Mouse (Mus musculus) right cerebral cortex, adult 18-20 months (tissue): ENCODE results near the gene Th.

Experiments used
- DNase-seq: peaks from one replicate; pipeline ENCODE4 v3.0.0; 2022; ENCODE audit warnings: mixed read lengths

The Th gene

DNA sequence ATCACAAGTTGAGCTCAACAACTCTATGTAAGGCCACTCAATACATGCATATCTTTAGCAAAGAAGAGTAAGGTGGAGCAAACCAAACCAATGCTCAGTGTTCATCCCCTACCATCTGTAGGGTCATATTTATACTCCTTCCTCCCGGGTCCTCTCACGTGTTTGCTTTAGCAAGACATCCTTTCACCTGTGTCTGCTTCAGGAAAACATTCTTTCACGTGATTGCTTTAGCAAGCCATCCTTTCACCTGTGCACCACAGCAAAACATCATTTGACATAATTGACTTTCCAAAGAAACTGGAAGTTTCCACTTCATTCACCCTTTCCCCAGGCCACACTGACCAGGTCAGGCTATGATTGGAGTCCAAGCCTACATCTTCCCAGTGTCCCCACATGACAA, at the start of gene Th:
TSS of gene Th (minus strand) at position 101 of the 400 bp plus-strand sequence.
- DNase-seq = no peak

DNA sequence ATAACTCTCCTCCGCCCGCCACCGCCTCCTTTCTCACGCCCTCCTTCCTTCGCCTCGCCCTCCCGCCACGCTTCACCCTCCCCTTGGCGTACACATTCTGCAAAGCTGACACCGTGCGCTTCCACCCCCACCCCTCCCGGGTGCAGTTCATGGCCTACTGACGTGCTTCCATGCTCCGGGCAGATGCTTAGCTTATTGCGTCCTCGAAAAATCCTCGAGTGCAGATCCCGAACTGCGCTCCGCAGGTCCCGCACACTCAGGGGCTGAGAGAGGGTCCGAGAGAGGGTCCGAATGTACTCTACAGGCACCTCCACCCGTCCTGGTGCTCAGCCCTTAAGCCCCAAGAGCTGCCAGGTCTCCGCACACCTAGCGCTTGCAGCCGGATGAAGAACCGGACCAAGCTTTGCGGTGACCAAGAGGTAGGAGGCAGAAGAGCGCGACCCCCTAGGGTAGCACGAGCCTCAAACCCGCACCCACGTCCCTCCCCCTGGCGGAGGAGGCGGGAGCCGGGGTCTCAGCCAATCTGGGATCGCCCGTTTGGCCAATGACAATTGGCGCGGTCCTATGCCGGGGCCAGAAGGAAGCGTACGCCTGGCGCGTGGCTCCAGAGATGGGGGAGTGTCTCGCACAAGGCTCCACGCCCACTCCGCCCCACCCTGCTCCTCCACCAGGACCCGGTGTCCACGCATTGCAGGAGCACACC, 38.0 kb upstream of the Th start, which contains the start of gene Ascl2:
TSS of gene Ascl2 (minus strand) at position 456 of the 703 bp plus-strand sequence.
- peak; percentile 2 for DNase-seq

DNA sequence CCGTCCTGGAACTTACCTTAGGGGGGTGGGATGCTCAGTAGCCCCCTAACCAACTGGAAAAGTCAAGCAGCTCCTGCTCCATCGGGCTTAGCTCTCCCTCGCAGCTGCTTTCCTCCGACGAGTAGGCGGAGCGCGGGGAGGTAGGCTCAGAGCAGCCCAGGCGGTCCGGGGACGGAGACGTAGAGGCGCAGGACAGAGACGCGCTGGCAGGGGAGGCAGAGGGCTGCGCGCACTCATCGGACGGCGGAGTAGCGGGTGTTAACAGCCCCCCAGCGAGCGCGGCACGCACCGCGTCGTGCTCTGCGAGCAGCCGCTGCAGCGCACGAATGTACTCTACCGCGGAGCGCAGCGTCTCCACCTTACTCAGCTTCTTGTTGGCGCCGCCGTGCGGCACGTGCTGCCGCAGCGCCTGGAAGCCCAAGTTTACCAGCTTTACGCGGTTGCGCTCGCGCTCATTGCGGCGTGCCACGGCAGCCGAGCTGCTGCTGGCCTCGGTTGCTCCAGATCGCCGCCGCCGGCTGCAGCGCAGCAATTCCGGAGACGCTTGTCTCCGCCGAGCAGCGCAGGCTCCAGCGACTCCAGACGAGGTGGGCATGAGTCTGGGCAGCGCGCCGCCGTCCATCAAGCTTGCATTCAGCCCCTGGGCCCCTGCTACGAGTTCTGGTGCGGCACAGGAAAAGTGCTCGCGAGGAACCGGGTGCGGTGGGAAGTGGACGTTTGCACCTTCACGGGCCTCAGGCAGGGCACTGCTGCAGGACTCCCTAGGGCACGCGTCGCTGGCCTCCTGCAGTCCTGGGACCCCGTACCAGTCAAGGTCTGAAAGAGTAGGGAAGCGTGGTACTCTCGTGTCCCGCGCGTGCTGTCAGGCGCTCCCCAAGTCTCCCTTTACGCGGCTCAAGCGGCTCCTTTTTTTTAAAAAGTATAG, 37.2 kb upstream of the Th start:
- peak; percentile 69 for DNase-seq

DNA sequence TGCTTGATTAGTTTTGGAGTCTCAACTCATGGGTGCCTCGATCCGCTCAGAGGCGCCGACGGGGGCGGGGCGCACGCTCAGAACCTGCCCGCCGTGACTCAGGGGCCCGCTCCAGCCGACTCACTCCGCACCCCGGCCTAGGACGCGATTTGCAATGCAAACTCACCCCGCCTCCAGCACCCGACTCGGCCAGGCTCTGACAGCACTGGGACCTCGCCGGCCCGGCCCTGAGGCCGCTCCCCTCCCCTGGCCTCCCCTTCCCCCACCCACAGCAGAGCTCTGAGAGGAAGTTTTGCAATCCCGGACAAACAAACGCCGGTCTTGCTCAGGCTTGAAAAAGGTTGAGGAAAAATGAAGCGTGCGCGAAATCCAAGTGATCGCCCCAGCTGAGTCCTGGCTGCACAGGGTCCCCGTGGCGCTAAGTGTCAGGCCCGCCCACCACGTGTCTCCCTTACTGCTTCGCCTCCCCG, 36.5 kb upstream of the Th start:
- peak; percentile 20 for DNase-seq

DNA sequence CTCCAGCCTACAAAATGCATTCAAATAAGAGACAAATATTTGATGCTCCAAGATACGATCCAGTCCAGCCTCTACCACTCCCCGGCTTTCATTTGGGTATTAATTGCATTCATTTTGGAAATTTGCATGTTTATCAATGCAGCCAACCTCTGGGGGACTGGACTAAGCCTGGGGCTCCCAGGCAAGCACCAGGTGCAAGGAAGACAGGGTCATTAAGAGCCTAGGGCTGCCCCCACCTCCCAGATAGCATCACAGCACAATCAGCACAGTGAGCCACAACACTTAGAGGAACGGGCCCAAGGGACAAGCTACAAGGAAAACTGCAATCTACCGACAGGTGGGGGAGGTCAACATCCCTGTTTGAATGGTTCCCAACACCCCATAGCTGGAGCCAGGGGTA, 28.8 kb upstream of the Th start:
- no peak for DNase-seq

DNA sequence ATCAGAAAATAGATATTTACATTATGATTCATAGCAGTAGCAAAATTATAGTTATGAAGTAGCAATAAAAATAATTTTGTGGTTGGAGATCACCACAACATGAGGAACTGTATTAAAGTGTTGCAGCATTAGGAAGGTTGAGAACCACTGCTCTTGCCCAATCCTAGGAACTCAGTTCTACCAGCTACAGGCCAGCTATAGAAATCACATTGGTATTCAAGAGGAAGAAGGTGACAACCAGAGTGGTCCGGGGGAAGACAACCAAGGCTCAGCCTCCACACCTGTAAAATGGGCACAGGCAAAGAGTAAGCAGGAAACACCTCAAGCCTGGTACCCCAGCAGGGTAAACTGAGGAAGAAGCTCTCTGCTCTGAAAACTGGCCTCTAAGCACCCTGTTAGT, 27.9 kb upstream of the Th start:
- DNase-seq = no peak

DNA sequence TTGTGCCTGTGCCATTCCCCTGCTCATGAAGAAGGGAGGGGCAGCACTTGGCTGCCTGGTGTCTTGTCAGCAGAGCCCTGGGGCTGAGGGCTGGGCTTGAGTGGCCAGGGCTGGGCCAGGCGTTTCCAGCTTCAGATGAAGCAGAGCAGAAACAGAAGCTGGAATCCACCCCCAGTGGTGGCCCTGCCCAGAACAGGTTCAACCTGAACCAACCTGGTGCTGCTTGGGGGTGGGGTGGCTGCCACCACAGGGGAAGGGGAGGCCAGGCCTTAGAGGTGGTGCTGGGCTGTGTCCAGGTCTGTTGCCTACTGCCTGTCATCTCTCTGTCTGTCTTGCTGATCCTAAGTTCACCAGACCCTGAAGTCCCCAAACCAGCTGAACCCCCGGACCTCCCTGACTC, 25.1 kb upstream of the Th start:
- no peak for DNase-seq

DNA sequence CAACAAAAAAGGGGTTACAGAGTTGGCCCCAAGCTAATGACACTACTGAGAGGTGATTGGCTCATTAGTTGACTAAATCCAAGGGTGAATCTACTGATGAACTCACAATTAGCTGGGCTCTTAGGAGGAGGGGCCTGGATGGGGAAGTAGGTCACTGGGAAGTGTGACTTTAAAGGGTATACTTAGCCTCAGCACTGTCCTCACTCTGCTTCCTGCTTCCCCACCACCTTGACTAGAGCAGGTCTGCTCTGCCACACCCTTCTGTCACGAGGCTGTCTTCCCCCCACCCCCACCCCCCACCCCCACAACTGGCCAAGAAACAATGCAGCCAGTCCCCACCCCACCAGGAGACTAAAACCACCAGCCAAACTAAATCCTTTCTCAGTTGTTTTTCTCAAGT, 18.6 kb upstream of the Th start:
- DNase-seq = no peak

DNA sequence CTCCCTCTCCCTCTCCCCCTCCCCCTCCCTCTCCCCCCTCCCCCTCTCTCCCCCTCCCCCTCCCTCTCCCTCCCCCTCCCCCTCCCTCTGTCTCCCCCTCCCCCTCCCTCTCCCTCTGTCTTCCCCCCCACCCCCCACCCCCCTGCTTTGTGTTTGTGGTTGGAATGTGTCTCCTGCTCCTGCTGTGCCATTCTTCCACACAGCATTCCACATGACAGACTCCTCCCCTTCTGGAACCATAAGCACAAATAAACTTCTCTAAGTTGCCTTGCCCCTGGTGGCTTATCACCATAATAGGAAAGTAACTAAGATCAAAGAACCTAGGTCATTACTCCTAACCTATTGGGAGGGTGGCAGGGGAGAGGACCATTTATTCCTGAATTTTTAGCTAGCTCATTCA, 6.7 kb upstream of the Th start:
- DNase-seq = no peak

DNA sequence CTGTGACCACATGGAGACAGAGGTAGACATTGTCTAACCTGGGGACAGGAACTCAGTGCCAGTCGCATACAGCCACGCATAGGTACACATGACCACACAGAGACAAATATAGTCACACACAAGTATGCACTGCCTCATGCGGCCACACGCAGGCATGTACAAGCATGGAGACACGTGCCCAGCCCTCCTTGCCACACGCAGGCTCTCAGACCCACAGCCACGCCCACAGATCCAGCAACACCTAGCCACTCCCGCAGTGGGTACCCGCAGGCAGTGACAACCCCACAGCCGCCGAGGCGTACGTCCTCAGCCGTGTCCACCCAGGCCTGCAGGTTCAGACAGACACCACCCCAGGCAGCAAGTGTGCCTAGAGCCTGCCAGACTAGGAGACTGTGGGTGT, 4.8 kb upstream of the Th start:
- no peak for DNase-seq

DNA sequence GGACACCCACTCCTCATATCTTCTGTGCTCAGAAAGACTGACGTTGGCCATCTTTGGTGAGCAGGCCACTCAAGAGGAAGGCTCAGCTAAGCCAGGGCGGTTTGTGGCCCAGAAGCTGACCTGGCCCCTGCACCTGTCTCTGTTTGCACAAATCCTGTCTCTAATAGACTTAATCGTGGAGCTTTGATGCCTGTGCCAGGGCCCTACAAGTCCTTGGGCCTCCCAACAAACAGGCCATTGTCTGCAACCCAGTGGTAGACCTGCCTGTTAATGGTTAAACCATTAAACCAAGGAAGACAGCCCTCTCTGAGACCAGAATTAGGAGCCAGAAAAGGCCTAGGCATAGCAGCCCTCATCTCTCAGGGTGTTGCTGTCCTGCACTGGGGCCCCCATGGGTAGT, 1.5 kb upstream of the Th start:
- DNase-seq = no peak

DNA sequence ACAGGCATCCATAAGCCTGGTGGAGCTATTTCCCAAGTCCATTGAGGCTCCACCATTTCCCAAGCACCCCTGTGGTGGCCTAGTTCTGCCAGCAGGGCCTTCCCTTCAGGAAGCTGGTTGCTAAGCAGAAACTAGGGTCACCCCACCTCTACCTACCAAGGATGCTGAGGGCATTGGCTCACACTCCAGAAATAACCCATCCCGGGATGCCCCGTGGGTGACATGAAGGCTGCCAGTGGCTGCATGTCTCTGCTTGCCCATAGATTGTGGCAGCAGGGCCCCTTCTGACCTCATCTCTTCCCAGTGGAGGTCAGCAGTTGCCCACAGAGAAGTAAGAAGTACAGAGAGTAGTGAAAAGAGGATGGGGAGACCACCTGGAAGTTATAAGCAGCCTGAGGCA, 1.4 kb downstream of the Th start:
- no peak for DNase-seq

DNA sequence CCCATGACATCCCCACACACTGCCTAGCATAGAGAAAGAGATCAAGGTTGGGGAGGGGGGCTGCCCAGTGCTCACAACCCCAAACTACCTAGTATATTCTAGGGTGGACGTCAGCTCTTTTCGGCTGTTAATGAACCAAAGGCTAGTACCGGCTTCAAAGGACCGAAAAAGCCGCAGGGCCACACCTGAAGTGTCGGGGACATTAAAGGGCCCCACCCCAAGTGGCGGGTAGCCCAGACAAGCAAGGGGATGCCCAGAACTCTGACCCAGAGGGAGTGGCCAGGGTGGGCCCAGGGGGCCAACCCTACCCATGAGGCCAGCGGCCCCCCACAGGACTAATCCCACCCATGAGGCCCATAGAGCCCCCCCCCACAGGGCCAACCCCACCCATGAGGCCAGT, 3.6 kb downstream of the Th start:
- DNase-seq = no peak

DNA sequence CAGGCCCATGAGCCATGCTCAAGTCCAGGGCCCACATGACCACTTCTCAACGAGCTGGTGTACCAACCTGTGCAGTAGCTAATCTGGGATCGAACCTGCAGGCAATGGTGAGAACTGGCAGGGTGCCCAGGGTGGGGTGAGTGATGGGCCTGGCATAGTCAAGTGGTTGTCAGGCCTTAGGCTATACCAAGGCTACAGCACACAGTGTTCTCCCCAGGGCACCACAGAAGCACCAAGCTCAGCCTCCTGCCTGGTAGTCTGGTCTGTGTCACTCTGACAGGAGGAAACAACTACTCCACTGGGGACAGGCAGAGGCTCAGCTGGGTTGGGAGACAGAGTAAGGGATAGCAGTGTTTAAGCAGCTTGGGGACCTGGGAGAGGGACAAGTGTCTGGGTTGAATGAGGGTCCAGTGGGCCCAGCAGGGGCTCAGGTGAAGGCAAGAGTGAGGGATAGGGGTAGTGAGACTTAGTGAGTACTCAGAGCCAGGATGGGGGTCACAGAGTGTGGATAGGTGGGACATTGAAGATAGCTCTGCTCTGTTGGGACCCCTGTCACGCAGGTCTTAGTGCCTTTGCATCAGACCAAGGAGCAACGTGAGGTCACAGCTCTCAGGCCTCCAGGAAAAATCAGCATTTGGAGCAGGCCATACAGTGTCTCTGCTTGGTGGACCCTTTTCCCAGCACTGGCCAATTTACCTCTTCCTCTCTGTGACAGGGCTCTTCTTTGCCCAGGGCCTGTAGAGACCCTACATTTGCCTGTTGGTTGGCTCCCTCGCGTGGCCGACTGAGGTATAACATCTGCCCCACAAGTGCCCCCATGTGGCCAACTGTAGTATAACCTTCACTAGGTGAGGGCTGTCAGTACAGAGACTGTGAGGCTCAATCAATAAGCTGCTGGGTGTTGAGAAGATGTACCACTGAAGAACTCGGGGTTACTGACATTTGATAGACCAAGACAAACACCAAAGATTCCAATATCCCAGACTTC, 12.0 kb downstream of the Th start:
- peak; percentile 55 for DNase-seq

DNA sequence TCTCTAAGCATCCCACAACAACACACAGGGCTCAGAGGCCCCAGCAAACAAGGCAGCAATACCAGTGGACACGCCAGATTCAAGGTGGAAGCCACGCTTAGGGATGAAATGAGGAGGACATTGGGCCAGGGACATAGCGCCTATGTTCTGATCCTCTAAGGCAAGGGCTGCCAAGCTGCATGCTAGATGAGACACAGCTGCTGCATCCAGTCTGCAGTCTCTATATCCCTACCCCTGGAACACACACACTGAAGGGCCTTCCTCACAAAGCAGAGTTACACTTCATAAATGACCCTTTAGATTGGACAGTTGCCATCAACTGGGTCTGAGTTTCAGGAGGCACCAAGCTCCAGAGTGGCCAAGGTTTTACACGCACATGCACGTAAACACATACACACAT, 13.3 kb downstream of the Th start:
- DNase-seq = no peak

DNA sequence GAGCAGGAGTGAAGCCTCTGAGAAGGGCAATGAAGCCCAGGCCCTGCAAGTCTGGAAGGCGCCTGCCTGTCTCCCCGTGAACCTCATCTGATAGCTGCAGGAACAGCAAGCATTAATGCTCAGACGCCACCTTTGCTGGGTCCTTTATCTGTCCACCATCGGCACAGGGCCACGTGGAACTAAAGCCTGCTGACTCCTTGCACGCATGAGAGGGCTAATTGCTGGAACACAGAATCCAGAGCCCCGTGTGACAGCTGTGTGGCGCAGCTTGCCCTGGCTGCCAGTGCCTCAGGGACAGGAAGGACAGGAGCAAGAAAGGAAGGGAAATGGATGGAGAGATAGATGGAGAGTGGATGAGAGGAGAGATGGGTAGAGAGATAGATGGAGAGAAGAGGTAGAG, 14.8 kb downstream of the Th start:
- no peak for DNase-seq

DNA sequence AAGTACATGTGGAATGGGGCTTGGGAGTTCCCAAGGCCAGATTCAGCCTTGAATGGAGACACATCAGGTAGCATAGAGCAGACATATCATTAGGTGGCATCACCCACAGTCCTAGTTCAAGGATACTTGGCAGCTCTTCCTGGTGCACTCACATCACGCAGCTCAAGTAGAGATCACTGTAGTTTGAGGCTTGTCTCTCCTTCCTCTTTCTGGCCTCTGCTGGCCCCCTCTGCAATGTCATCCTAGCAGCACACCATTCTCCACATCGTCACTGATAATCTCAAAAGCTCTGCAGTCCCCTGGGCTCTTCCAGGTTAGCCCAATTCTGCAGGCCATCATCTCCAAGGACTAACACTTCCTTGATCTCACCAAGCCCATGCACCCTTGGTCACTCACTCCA, 19.2 kb downstream of the Th start:
- no peak for DNase-seq

DNA sequence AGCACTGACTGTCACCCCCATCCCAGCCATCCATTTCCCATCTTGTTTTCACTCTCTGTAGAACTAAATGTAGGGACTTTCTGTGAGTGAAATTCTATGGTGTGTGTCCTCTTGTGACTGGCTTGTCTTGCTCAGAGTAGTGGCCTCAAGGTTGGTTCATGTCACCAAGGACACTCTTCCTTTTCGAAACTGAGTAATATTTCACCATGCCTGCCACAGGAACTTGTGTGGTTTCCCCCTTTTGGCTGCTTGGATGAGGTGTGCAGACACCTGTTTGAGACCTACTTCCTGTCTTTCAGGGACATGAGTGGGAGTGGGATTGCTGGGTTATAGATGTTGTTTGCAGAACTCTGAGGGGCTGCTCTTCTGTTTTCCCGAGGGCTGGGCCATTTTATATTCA, 20.8 kb downstream of the Th start:
- DNase-seq = no peak

DNA sequence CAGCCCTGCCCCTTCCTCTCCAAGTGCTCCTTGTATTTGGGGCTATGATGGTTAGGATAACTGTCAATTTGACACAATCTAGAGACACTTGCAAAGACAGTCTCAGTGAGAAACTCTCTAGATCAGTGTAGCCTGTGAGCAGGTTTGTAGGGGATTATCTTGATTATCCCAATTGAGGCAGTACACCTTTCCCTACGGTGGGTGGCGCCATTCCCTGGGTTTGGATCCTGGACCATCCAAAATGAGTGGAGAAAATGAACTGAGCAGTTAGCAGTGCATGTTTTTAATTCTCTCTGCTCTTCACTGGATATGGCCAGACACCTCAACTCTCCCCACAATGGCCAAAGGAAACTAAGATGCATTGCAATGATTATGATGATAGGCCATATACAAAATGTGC, 21.3 kb downstream of the Th start:
- no peak for DNase-seq

DNA sequence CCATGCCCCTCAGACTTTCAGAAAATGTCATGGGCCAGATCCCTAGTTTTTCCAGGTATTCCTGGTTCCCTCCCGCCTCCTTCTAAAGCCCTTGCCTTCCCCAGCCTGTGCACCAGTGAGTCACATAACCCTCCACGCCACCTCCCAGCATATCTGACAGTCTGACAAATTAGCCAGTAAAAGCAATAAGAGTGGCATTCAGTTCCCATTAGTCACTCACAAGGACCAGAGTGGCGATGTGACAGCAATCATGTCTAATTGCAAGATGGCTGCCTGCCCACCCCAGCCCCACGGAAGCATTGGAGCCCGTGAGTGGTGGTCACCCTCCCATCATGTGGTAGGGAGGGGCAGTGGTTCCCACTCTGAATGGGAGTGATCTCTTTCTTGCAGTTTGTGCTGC, 25.3 kb downstream of the Th start:
- DNase-seq = no peak

DNA sequence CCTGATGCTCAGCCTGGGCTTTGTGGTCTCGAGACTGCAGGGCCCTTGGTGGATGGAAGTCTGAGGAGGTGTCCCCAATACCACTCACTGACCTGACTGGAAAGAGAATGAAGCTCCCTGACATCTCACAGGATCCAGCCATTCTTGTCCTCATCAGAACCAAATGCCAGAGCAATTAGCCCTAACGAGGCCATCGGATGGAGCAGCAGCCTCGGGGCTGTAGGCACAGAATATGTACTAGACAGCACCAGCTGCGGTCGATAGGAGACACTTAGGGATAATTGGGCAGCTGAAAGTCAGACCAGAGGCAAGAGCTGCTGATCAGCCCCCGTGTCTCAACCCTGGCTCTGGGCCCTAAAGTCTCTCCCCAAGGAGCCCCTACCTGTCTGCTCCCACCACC, 26.6 kb downstream of the Th start:
- DNase-seq = no peak

DNA sequence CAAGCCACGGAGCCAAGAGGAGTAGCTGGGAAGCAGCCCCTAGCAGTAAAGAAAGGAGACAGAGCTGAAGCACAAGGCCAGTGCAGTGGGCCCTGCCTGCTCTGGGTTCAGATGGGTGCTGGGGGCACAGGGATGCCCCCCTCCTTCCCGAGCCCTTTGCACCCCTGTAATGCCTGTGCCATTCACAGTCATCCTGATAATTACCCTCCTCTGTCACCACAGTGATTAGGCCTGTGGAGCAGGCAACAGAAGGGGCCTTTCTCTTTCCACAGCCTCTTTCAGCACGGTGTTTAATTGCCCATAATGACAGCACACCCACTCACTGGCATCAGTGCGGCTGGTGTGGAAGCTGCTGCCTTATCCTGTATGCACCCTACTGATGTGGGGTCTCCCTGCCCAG, 28.0 kb downstream of the Th start:
- DNase-seq = peak; percentile 15

DNA sequence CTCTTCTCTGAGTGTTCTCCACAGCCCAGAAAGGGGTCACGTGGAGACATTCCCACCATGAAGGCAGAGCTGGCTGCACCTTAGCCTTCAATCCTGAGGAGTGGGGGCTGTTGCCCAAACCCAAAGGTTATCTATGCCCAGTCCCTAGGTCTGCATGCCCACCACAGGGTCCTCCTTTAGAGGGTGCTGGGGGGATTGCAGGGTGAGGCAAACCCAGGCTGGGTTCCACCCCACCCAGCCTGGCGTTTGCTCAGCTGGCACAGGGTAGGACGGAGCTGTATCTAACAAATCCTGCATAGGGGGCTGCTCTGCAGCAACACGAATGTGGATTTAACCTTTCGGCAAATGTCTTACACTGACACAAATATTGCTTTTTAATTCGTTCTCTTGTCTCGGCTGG, 29.2 kb downstream of the Th start:
- DNase-seq = no peak
